Mouse (Mus musculus) skeletal muscle tissue, adult 2 months (tissue): ENCODE measurements at regions not wholly inside any gene's neighbourhood (a gene's known extent, or its start where the extent isn't known, plus 50 kb on each side); places are given as distances from the start of the nearest gene placed in this dataset.

ENCODE experiments used
- DNase-seq: peaks from one replicate; pipeline ENCODE4 v3.0.0-alpha.2; 2012; ENCODE audit warnings: low read depth, low spot score

- DNase-seq, result no peak
Measured at GRCm38 (mm10) chr8:46898697-46899445, 87.8 kb upstream of the Enpp6 start.

DNA sequence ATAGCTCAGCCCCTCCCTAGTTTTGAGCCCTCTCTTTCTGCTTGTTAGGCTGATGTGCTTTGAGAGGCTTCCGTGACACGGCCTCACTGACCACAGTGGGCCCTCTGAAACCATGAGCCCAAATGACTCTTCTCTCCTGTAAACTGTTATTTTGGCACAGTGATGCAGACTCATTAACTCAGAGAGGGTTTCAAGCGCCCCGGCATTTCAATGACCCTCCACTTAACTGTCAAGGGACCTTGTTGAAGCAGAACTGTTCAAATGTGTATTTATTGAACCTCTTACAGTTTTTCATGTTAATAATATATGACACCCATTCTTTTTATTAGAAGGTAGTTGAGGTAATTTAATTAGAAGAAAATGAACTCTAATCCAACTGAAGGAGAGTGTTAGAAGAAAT is 85.9 kb upstream of the Enpp6 start:
- no peak for DNase-seq

DNA sequence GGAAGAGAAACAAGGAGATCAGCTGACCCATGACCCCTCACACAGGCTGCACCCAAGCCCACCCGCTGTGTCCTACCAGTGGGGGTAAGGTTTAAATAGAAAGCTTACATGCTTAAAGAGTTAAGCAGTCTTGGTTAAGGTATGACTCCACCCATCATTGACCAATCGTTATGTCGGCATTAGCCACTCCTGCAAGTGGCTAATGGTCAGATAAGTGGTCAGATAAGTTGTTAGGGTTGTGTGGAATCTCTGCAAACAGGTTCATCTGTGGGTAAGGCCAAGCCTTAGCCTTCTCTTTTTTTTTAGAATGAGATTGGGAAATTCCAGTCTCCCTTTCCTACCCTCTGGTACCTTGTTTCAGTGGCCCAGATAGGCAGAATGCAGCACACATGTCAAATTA is 82.0 kb upstream of the Enpp6 start:
- no peak for DNase-seq

- DNase-seq, result no peak
Measured at GRCm38 (mm10) chr8:46907390-46907789, 79.3 kb upstream of the Enpp6 start.

DNA sequence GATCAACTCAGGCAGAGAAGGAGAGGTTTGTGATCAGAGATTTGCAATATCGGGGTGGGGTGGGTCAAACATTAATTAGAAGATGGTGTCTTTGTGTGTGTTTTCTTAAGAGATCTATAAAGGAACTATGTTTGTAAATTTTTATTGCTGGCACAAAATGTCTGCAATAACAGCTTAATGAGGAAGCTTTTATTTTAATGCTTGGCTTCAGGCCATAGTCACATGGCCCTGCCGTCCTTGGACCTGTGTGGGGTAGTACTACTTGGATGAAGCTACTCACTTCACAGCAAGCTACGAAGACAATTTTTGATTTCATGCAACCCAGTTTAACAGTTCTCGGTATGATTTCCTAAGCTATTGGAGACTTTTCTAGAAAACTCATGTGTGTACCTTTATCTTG is 78.5 kb upstream of the Enpp6 start:
- DNase-seq, result no peak

DNA sequence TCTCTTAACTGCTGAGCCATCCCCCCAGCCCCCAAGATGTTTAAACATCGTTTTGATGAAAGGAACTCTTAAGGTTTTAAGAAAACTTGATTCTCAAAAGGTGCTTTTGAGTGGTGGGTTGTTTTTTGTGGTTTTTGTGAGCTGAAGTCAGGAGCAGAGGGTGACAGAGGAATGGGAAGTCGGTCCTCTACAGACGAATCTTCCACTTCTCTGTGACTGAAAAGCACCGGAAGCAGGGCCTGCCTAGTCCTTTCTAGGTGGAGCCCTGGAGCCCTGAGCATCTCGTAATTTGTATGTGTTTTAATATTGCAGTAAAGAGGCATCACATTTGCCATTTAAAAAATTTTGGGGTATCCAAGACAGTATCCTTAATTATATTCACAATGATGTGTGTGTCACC is 72.7 kb upstream of the Enpp6 start:
- no peak for DNase-seq

GRCm38 (mm10) chr8:46920071-46920470 is 66.6 kb upstream of the Enpp6 start:
- no peak for DNase-seq

DNA sequence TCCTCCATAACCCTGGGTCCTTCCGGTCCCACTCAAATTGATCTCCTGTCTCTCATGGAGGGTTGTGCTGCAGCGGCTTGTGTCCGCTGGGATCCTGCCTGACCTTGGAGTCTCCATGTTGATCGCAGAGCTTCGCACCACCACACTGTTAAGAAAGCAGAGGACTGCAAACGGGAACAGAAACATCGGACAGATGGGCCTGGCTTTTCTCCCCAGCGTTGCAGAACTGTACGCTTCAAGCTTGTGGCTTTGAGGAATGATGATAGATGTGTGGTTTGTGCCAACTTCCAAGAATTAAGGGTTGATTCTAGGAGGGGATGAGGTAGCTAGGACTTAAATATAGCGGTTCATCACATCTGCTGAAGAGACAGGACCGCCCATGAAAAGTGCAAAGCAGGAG is 65.6 kb upstream of the Enpp6 start:
- no peak for DNase-seq

DNA sequence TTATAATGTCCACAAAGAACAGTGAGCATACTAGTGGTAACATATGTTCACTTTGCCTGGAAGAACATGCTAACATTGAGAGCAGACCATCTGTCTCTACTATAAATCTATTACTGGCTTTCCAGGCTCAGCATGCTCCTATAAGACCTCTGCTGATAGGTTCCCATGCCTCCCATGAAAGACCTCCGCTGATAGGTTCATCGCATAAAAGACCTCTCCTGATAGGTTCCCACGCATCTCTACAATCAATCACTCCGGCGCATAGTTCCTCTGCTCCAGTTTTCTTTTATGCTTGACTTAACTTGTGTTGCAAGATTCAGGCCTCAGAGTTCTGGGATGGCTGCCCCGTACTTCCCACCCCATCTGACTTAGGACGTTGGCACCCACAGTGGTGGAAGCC is 65.1 kb upstream of the Enpp6 start:
- DNase-seq, result no peak

DNA sequence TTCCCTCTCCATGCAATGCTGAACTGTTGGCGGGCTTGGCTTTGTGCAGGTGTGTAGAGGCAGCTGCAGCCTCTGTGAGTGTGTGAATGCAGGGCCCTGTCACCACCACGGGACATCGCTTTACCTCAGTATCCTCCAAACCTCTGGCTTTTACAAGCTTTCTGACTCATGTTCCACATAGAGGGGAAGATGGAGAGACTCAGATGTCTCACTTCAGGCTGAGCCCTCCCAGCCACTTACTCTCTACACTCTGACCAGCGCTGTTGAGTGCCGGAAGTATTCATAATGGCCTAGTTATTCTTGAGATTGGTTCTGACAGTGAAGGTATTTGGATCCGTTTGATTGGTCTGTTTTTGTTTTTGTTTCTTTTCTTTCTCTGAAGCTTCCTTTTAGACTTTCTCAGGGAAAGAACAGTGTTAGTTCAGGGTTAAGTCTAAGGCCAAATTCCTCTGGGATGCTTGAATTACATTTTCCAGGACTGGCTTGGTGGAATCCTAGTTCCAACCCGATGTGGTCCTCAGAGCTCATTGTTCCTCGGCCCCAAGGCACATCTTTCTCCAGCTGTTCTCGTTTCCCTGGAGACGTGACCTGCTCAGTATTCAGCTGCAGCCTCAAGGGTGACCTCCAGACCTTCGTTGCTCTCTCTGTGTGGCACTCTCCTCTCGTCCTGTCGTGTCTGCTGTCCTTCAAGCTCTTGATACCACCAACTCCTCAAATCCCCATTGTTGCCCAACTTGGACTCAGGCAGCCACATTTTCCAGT is 61.7 kb upstream of the Enpp6 start:
- no peak for DNase-seq

DNA sequence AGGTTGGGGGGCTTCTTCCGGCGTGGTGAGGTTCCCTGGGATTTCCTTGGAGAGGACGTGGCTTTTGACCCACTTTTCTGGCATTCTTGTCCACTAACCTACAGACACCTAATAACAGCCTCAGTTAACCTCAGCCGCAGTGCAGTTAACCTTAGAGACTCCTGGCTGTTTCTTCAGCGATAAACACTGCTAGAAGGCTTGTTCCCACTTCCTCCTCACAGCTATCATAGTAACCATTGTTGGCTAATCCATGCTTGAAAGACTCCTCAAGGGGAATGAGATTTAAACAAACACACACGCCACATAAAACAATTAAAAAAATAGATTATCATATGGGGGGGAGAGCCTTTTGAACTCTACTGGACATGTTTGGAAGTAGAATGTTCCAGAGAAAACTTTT is 58.0 kb upstream of the Enpp6 start:
- no peak for DNase-seq

DNA sequence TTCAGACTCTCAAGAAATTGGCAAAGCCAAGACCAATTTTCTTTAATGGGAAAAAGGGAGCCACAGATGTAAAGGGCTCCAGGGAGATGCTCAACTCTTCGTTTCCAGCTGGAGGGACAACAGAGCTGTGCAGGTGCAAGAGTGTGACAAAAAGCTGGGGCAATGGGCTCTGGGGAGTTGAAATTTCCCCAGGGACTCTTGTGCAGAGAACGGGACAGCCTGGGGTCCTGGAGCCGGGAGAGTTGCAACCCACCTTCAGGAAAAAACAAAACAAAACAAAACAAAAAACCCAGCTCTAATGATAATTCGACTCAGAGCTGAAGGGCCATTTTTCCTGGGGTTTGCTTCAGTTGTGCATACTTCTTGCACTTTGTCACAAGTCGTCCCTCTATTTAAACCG is 57.0 kb upstream of the Enpp6 start:
- DNase-seq, result no peak

DNA sequence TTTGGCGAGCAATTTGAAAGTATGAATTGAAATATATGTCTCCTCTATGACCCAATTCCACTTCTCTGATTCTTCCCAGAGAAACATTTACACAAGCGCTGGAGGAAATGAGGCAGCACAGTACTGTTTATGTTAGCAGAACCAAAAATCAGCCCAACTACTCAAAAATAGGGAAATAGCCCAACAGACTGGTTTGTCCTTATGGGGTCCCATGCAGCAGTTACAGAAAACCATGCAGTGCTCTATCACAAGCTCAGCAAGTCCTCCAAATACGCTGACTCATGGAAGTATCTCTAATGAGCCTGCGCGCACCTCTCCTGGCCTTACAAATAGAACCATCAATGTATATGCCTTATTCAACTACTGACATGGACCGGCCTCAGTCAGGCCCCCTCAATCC is 55.4 kb upstream of the Enpp6 start:
- DNase-seq, result no peak

- no peak for DNase-seq
Measured at GRCm38 (mm10) chr8:46933256-46933655, 53.4 kb upstream of the Enpp6 start.

GRCm38 (mm10) chr8:46934254-46934653 is 52.4 kb upstream of the Enpp6 start:
- peak; percentile 58 for DNase-seq

- peak; percentile 52 for DNase-seq
Measured at GRCm38 (mm10) chr8:46934898-46935297, 51.8 kb upstream of the Enpp6 start.

DNA sequence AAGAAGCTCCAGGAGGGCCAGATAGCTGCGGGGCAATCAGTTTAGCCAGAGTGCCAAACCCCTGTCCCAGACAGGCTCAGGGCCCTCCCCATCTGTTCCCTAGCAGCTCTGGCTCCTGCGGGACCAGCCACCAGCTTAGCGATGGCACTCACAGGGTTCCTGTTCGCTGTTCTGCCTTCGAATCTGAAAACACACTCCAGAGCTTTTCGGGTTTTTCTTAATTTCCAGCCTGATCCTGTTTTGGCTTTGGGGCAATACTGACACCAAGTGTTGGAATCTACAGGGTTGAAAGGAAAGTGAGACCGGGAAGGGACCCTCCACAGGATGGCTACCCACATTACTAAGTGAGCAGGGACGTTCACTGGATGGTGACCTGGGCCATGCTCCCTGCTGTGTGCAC is 50.6 kb upstream of the Enpp6 start:
- DNase-seq, result no peak
